Mouse (Mus musculus): ENCODE results near the gene Xab2. TPM values are rescaled to one million over a fixed set of nuclear protein-coding genes. Genes with fewer than 3 reads are reported as not detected.

The Xab2 gene
- polyA plus RNA-seq, 1 experiment from 2014 or later, result 52.8 TPM

DNA sequence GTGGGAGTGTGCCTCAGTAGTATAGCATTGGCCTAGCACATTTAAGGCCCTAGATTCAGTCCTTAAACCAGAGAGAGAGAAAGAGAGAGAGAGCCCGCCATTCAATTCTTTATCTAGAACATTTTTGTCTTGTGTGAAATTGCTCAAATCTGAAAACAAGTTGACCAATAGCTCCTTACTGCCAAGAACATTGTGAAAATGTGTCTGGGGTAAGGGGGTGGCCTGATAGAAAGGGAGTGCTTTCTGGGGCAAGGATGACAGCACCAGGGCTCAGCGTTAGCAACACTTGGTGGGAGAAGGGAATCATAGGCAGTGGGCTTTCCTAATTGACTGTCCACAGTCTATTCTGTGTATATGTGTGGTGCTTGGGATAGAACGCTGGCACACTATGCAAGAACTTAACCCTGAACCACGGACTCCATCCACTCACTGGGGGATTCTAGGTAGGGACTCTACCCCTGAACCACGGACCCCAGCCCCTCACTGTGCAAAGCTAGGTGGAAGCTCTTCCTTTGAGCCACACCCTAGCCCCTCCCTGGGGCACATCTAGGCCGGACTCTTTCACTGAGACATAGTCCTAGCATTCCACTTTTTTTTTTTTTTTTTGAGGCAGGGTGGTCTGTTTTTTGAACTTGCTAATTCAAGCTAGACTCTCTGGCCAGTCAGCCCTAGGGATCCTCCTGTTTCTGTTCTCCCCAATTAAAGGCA lies 25.9 kb upstream of the Xab2 start:
- Histone ChIP-seq H3K4me3 (no peak overlapping the region), H3K9me3 (no peaks in the 10 kb centered on the region), H3K4me2 (no peak overlapping the region), H3K36me3 (no peaks in the 10 kb centered on the region), H3K27me3 (no peaks in the 10 kb centered on the region), H3K27ac (replicated peaks) (no peak overlapping the region), H3K9ac (no peak overlapping the region), H3K4me1 (replicated peaks) (no peaks in the 10 kb centered on the region)
- 82% methylated on average over 6 of the region's 6 CpGs for WGBS
- ATAC-seq (ENCODE audit: low read depth), result no peak

DNA sequence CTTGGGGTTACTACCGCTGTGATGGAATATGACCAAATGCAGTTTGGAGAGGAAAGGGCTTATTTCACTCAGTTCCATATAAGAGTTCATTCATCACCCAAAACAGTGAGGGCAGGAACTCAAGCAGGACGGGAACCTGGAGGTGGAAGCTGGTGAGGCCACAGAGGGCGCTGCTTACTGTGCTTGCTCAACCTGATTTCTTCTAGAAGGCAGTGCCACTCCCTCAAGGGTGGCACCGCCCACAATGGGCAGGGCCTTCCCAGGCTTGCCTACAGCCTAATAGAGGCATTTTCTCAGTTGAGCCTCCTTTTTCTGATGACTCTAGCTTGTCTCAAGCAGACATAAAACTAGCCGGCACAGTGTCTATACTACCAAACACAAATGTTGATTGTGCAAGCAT lies 24.7 kb upstream of the Xab2 start:
- ATAC-seq (ENCODE audit: low read depth), result no peak
- no peak overlapping the region for H3K9ac ChIP-seq
- no peak overlapping the region for H3K4me3 ChIP-seq
- H3K9me3 ChIP-seq, result no peaks in the 10 kb centered on the region
- H3K4me1 ChIP-seq (replicated peaks), result no peaks in the 10 kb centered on the region
- no peaks in the 10 kb centered on the region for H3K36me3 ChIP-seq
- H3K4me2 ChIP-seq, result no peak overlapping the region
- no peaks in the 10 kb centered on the region for H3K27me3 ChIP-seq
- 21% methylated on average over 5 of the region's 5 CpGs for WGBS
- H3K27ac ChIP-seq (replicated peaks), result no peak overlapping the region

- H3K27me3 ChIP-seq, result peaks cover 31% of the 10 kb centered on the region
- H3K36me3 ChIP-seq, result no peaks in the 10 kb centered on the region
- ATAC-seq (ENCODE audit: low read depth), result no peak; the same call in 1 of the 2 replicates
- H3K9ac ChIP-seq, result peak overlapping the region; percentile 66
- no peaks in the 10 kb centered on the region for H3K9me3 ChIP-seq
- peak overlapping the region; percentile 75 for H3K4me2 ChIP-seq
- H3K4me1 ChIP-seq (replicated peaks), result peaks cover 11% of the 10 kb centered on the region
- 19% methylated on average over 8 of the region's 8 CpGs for WGBS
- H3K27ac ChIP-seq (replicated peaks), result no peak overlapping the region
- H3K4me3 ChIP-seq, result peak overlapping the region; percentile 46
Observed at GRCm38 (mm10) chr8:3631478-3631875, 10.4 kb upstream of the Xab2 start.

- H3K9me3 ChIP-seq, result no peaks in the 10 kb centered on the region
- H3K27ac ChIP-seq (replicated peaks), result no peak within 1 kb of the TSS
- no peaks in the 10 kb centered on the region for H3K36me3 ChIP-seq
- peak within 1 kb of the TSS; percentile 66 for H3K9ac ChIP-seq
- peaks cover 31% of the 10 kb centered on the region for H3K27me3 ChIP-seq
- WGBS, result 6% methylated on average over 47 of the region's 47 CpGs
- peaks cover 11% of the 10 kb centered on the region for H3K4me1 ChIP-seq (replicated peaks)
- H3K4me2 ChIP-seq, result peak within 1 kb of the TSS; percentile 75
- peak; percentile 80 for ATAC-seq (ENCODE audit: low read depth)
- peak within 1 kb of the TSS; percentile 46 for H3K4me3 ChIP-seq
Observed at GRCm38 (mm10) chr8:3630647-3631477, 9.7 kb upstream of the Xab2 start, which contains the start of gene Stxbp2. Gene Stxbp2 (plus strand): TSS chr8:3630955.

GRCm38 (mm10) chr8:3628014-3628413 lies 6.9 kb upstream of the Xab2 start:
- Histone ChIP-seq H3K36me3 (0 out of 2 replicates have a peak, but pooled peaks cover 3% of the 10 kb centered on the region), H3K4me3 (no peak overlapping the region), H3K27me3 (peaks cover 31% of the 10 kb centered on the region), H3K9me3 (no peaks in the 10 kb centered on the region), H3K4me1 (replicated peaks) (peaks cover 11% of the 10 kb centered on the region), H3K27ac (replicated peaks) (no peak overlapping the region), H3K4me2 (no peak overlapping the region), H3K9ac (no peak overlapping the region)
- no peak for ATAC-seq (ENCODE audit: low read depth)
- WGBS, result 32% methylated on average over 5 of the region's 5 CpGs

- Histone ChIP-seq H3K27ac (replicated peaks) (no peak overlapping the region), H3K27me3 (peaks cover 31% of the 10 kb centered on the region), H3K36me3 (0 out of 2 replicates have a peak, but pooled peaks cover 3% of the 10 kb centered on the region), H3K4me2 (no peak overlapping the region), H3K9me3 (no peaks in the 10 kb centered on the region), H3K9ac (no peak overlapping the region), H3K4me3 (no peak overlapping the region), H3K4me1 (replicated peaks) (peaks cover 18% of the 10 kb centered on the region)
- ATAC-seq (ENCODE audit: low read depth), result no peak
- WGBS, result 68% methylated on average over 5 of the region's 5 CpGs
Observed at GRCm38 (mm10) chr8:3626971-3627370, 5.9 kb upstream of the Xab2 start.

GRCm38 (mm10) chr8:3625445-3625844 lies 4.3 kb upstream of the Xab2 start, which contains the start of gene Pcp2:
Gene Pcp2 (minus strand): TSS chr8:3625545.
- ATAC-seq (ENCODE audit: low read depth), result no peak
- Histone ChIP-seq H3K4me3 (no peak within 1 kb of the TSS), H3K9me3 (no peaks in the 10 kb centered on the region), H3K9ac (no peak within 1 kb of the TSS), H3K27me3 (peaks cover 22% of the 10 kb centered on the region; the same call in 1 of the 2 replicates), H3K4me1 (replicated peaks) (peaks cover 13% of the 10 kb centered on the region), H3K27ac (replicated peaks) (no peak within 1 kb of the TSS), H3K36me3 (0 out of 2 replicates have a peak, but pooled peaks cover 3% of the 10 kb centered on the region), H3K4me2 (no peak within 1 kb of the TSS)
- 65% methylated on average over 1 of the region's 1 CpGs for WGBS

DNA sequence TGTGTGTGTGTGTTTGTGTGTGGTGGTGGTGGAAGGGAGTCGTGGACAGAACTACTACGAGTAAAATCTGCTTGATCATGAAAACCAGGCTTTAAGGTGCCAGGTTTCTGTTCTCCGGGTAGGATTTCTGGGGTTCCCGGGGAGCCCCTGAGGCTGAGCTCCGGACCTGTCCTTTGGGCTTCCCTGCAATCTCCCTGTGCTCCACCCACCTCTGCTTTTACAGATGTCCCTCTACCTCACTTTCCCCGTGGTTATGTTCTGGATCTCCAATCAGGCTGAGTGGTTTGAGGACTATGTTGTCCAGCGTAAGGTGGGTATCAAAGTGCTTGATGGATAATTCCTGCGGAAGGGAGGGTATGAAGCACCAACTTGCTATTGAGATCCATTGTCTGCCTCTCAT lies 1.0 kb upstream of the Xab2 start:
- H3K4me1 ChIP-seq (replicated peaks), result peaks cover 26% of the 10 kb centered on the region
- H3K36me3 ChIP-seq, result peaks cover 16% of the 10 kb centered on the region
- WGBS, result 69% methylated on average over 8 of the region's 8 CpGs
- H3K9me3 ChIP-seq, result no peaks in the 10 kb centered on the region
- no peak for ATAC-seq (ENCODE audit: low read depth)
- H3K4me3 ChIP-seq, result peak overlapping the region; percentile 85
- H3K9ac ChIP-seq, result peak overlapping the region; percentile 82
- H3K27ac ChIP-seq (replicated peaks), result no peak overlapping the region
- H3K4me2 ChIP-seq, result peak overlapping the region; percentile 75
- no peaks in the 10 kb centered on the region for H3K27me3 ChIP-seq

DNA sequence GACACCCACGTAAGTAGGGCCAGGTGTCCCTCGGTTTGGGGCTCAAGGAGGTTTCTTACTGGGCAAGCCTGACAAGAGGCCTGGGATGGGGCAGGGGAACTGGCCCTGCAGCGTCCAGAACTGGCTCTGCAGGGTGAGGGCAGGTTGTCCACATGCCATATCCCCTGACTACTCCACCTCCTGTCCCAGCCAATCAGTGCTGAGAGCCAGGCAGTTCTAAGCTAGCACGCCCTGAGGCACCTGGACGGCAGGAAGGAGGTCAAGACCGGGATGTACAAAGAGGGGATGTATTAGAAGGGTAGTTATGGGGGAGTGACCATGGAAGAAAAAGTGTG lies 11.3 kb downstream of the Xab2 start:
- Histone ChIP-seq H3K9ac (no peak overlapping the region), H3K27me3 (no peaks in the 10 kb centered on the region), H3K36me3 (peaks cover 100% of the 10 kb centered on the region), H3K27ac (replicated peaks) (no peak overlapping the region), H3K9me3 (no peaks in the 10 kb centered on the region), H3K4me1 (replicated peaks) (no peaks in the 10 kb centered on the region), H3K4me3 (no peak overlapping the region), H3K4me2 (no peak overlapping the region)
- WGBS, result 87% methylated on average over 6 of the region's 6 CpGs
- no peak for ATAC-seq (ENCODE audit: low read depth)

DNA sequence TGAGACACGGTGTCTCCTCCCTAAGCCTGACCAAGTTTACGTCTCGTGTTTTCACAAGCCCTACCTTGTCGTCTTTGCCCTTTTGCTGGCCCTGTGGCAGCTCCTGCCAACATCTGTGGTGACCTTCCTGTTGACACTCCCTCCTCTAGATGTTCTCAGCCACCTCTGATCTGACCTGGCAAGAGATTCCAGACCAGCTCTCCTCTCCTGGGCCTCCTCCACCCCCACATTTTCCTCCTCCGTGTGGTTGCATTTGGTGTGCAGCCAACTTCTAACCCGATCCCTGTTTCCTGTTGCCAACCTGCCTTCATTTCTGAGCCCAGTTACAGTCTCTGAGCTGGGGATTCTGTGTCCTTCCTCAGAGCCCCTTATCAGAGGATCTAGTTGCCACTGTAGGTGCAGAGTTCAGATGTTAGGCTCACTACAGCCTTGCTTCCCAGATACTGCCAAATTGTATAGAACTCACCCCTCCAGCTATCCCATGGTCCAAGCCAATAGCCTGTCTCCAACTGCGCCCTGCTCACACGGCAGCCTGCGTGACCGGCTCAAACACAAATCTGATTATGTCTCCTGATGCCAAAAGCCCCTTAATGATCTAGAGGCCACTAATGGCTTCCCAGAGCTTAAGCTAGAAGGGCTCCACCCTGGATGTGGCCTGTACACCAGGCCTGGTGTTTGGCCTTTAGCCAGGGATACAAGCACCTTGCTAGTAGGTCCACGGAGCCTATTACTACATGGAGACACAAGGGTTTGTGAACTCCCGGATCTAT lies 11.9 kb downstream of the Xab2 start:
- no peaks in the 10 kb centered on the region for H3K4me1 ChIP-seq (replicated peaks)
- H3K9me3 ChIP-seq, result no peaks in the 10 kb centered on the region
- WGBS, result 92% methylated on average over 12 of the region's 12 CpGs
- no peak overlapping the region for H3K4me2 ChIP-seq
- no peak for ATAC-seq (ENCODE audit: low read depth)
- peaks cover 100% of the 10 kb centered on the region for H3K36me3 ChIP-seq
- H3K27me3 ChIP-seq, result no peaks in the 10 kb centered on the region
- no peak overlapping the region for H3K9ac ChIP-seq
- no peak overlapping the region for H3K4me3 ChIP-seq
- no peak overlapping the region for H3K27ac ChIP-seq (replicated peaks)

DNA sequence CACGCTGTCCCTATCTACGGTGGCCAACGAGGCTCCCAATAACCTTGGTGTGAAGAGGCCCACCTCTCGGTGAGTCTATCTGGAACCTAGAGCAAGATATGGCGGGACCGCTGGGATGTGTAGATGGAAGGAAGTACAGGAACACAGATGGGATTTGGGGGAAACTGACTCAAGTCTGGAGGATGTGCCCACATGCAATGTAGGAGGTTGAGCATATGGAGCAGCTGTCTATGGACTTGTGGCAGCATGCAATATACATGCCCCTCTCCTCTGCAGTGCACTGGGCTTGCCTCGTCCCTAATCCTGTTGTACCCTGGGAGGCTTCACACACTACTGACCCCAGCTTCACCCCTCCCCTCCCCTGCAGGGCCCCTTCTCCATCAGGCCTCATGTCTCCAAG lies 13.3 kb downstream of the Xab2 start:
- H3K9ac ChIP-seq, result no peak overlapping the region
- H3K4me2 ChIP-seq, result no peak overlapping the region
- H3K4me3 ChIP-seq, result no peak overlapping the region
- WGBS, result 90% methylated on average over 7 of the region's 7 CpGs
- ATAC-seq (ENCODE audit: low read depth), result no peak
- no peaks in the 10 kb centered on the region for H3K4me1 ChIP-seq (replicated peaks)
- no peaks in the 10 kb centered on the region for H3K9me3 ChIP-seq
- H3K27me3 ChIP-seq, result no peaks in the 10 kb centered on the region
- H3K27ac ChIP-seq (replicated peaks), result no peak overlapping the region
- H3K36me3 ChIP-seq, result peaks cover 100% of the 10 kb centered on the region

- no peak overlapping the region for H3K9ac ChIP-seq
- no peaks in the 10 kb centered on the region for H3K27me3 ChIP-seq
- H3K9me3 ChIP-seq, result no peaks in the 10 kb centered on the region
- H3K27ac ChIP-seq (replicated peaks), result no peak overlapping the region
- WGBS, result 82% methylated on average over 16 of the region's 16 CpGs
- no peak overlapping the region for H3K4me3 ChIP-seq
- H3K4me1 ChIP-seq (replicated peaks), result no peaks in the 10 kb centered on the region
- H3K36me3 ChIP-seq, result peaks cover 100% of the 10 kb centered on the region
- no peak overlapping the region for H3K4me2 ChIP-seq
- ATAC-seq (ENCODE audit: low read depth), result no peak
Observed at GRCm38 (mm10) chr8:3606593-3606992, 14.5 kb downstream of the Xab2 start.
